In the genomic region with DNA sequence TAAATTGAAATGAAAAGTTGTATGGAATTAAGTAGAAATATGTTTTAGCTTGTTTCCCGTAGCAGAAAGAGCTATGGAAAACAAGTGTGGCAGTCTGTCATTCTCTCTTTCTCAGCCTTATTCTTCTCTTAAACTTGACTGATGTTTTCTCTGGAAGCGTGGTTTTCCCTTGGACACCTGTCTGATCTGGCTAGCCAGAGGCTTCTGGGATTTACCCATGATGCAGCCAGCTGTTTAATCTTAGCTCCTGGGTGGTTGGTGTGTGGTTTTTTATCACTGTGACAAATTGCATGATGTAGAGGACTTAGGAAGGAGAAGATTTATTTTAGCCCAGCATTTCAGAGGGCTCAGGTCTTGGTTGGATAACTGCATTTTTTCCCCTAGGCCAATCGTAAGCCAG, we compare ENCODE assay signal across 12 mouse cellular contexts.
"Had no signal": no experiment of that assay in that cellular context is flagged by ENCODE, and none has a peak within 500 bp of the region (broad histone marks: within the 10 kb centered on the region; RNA-seq: fewer than 3 reads in every experiment).

No protein-coding gene starts in this region.

- H3K9ac ChIP-seq: kidney, embryonic 15.5 days; limb, embryonic 15.5 days; liver, embryonic 12.5 days; lung, embryonic 14.5 days; neural tube, embryonic 13.5 days had no signal

- H3K27ac ChIP-seq: limb, embryonic 15.5 days; liver, embryonic 12.5 days; stomach, postnatal 0 days had no signal

- DNase-seq: kidney, postnatal 14 days; lung, postnatal 4 days; midbrain, embryonic 14.5 days; right cerebral cortex, postnatal 14 days; thymus, postnatal 4 days had no signal

- H3K36me3 ChIP-seq: kidney, embryonic 15.5 days; limb, embryonic 15.5 days; liver, embryonic 12.5 days had no signal

- H3K9me3 ChIP-seq: kidney, embryonic 15.5 days; limb, embryonic 15.5 days; liver, embryonic 12.5 days; midbrain, embryonic 10.5 days; neural tube, embryonic 13.5 days had no signal

- H3K27me3 ChIP-seq: kidney, embryonic 15.5 days; limb, embryonic 15.5 days; liver, embryonic 12.5 days; neural tube, embryonic 13.5 days had no signal

- H3K4me3 ChIP-seq: kidney, embryonic 15.5 days; limb, embryonic 15.5 days; liver, embryonic 12.5 days; midbrain, embryonic 10.5 days; neural tube, embryonic 13.5 days had no signal

- H3K4me2 ChIP-seq: kidney, embryonic 15.5 days; limb, embryonic 15.5 days; liver, embryonic 12.5 days; lung, embryonic 14.5 days; neural tube, embryonic 13.5 days had no signal

- ATAC-seq: liver, embryonic 12.5 days had no signal
